Mouse (Mus musculus) kidney, adult 2 months (tissue): ENCODE results near the gene Hcrt.
A peak's percentile ranks its signal among the peaks of the same experiment; 100 is the strongest.

Source experiments
- CTCF ChIP-seq: fragments of 200-500 bp; conservative IDR thresholded peaks from 2 replicates; pipeline ENCODE4 v1.5.1; 2011; ENCODE audit warnings: low read depth, mild to moderate bottlenecking, control low read depth, low read length, moderate library complexity, mixed read lengths; ENCODE audit not compliant: insufficient read depth, insufficient read length
- POLR2A ChIP-seq: fragments of 200-500 bp; IDR thresholded peaks from one replicate; pipeline ENCODE4 v1.6.1; 2011; ENCODE audit warnings: low read depth, low read length, control low read depth

DNA sequence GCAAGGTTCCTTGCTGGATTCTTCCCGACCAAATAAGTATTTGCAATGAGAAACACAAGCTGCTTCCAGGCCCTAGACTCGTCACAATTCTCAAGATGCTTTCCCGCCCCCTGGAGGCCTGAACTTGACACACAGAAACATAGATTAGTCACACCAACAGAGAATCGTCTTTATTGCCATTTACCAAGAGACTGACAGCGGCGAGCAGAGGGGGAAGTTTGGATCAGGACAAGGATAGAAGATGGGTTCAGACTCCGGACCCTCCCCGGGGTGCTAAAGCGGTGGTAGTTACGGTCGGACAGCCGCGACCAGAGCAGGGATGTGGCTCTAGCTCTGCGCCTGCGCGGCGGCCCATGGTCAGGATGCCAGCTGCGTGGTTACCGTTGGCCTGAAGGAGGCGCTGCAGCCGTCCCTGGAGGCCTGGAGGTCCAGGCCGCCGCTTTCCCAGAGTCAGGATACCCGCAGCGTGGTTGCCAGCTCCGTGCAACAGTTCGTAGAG is 1.1 kb downstream of the Hcrt start:
- peak; percentile 69 for TF ChIP-seq CTCF
- no peak for TF ChIP-seq POLR2A
